Mouse (Mus musculus): ENCODE data around the gene Kcnc4.

DNA sequence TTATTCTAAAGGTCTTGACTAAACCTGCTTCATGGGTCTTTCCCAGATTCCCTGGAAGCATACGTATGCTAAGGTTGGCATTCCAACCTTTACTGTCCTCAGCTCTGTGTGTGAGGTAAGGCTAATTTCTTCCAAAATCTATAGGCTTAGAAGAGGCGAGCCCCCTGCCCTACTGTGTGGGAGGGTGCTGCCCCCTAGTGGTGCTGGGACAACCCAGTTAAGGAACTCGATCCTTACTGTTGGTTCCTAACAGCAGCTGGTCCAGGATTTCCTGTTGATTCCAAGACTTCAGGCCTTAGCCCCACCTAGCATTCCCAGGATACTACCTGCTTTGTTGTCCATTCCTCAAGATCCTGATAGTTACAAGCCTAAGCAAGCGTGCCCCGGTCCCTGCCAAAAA is 2.8 kb upstream of the Kcnc4 start:
- TF ChIP-seq CTCF (IDR thresholded peaks at IDR 0.05; ENCODE audit: insufficient read depth, low read length) = peak; percentile 74
- TF ChIP-seq POLR2A (IDR thresholded peaks at IDR 0.05; ENCODE audit: borderline replicate concordance, extremely low read depth, low read depth, low read length) = no peak

All from lung, adult 2 months (tissue).